ENCODE assay signal across 22 mouse cellular contexts in genomic region chr3:40534141-40534540, GRCm38 (mm10). TPM values are rescaled to one million over a fixed set of nuclear protein-coding genes. Genes with fewer than 3 reads are reported as not detected.
DNase-seq lines count a peak whose midpoint lies in the region; ATAC-seq and TF ChIP-seq lines count a peak whose summit lies in the region.
"Had no signal": no experiment of that assay in that cellular context is flagged by ENCODE, and none has a peak within 500 bp of the region (broad histone marks: within the 10 kb centered on the region; RNA-seq: fewer than 3 reads in every experiment).

No protein-coding gene starts in this region.

- peaks cover 2% of the 10 kb centered on the region for H3K4me1 ChIP-seq in heart, adult 2 months (ENCODE audit: control insufficient read depth, insufficient read depth, low read length)

- no peak for TF ChIP-seq EP300 in heart, adult 2 months (IDR thresholded peaks at IDR 0.05; ENCODE audit: insufficient read depth, low read depth, low read length)

- TF ChIP-seq POLR2A in heart, adult 2 months (IDR thresholded peaks at IDR 0.05; ENCODE audit: insufficient read depth, low read depth, low read length), result no peak

- intact Hi-C loops in heart, adult 2 months (cut with DNase I), result no loop called here
- intact Hi-C loops in heart, postnatal 14 days (cut with DNase I), result no loop called here

- no peak for TF ChIP-seq CTCF in heart, adult 2 months (IDR thresholded peaks at IDR 0.05)

- H3K27ac ChIP-seq in heart, adult 2 months, result peak overlapping the region; percentile 64
- H3K27ac ChIP-seq: embryonic facial prominence, embryonic 10.5 days; embryonic facial prominence, embryonic 12.5 days; forebrain, embryonic 13.5 days; forebrain, embryonic 15.5 days had no signal

- DNase-seq in frontal cortex, postnatal 14 days (ENCODE audit: low spot score in 2 of 2), result no peak
- no peak for DNase-seq in heart, adult 2 months
- DNase-seq in heart, postnatal 14 days, result no peak
- DNase-seq in brain, adult 2 months (ENCODE audit: low read depth, low spot score), result peak; percentile 53
- DNase-seq in telencephalon, adult 2 months (ENCODE audit: low read depth, low spot score), result peak; percentile 54
- no peak for DNase-seq in right cerebral cortex, postnatal 10 days (ENCODE audit: low spot score in 2 of 2)
- no peak for DNase-seq in spleen, adult 18-20 months
- DNase-seq: adrenal gland, adult 2 months; adrenal gland, postnatal 10 days; adrenal gland, postnatal 25 days; cerebellum, adult 11-12 months; cerebellum, adult 2 months; cerebellum, adult 9-10 months; cerebellum, postnatal 10 days; cerebellum, postnatal 25 days; forebrain, postnatal 0 days had no signal

- H3K79me2 ChIP-seq in heart, adult 2 months (replicated peaks; ENCODE audit: control insufficient read depth, insufficient read depth, low read length), result peaks cover 1% of the 10 kb centered on the region; the same call in 1 of the 2 replicates

- 41% methylated on average over 4 of the region's 4 CpGs for WGBS in heart, adult 2 months

- ATAC-seq in frontal cortex, adult (ENCODE audit: low TSS enrichment), result peak; percentile 53
- ATAC-seq: CD4-positive, CD25-positive, alpha-beta regulatory T cell, adult 4 months; forebrain, embryonic 13.5 days; forebrain, embryonic 15.5 days; forebrain, postnatal 0 days had no signal

- peaks cover 1% of the 10 kb centered on the region; the same call in 1 of the 2 replicates for H3K27me3 ChIP-seq in heart, adult 2 months (ENCODE audit: control insufficient read depth, insufficient read depth, low read length)

- no peaks in the 10 kb centered on the region for H3K36me3 ChIP-seq in heart, adult 2 months (ENCODE audit: control insufficient read depth, insufficient read depth, low read length)
- H3K36me3 ChIP-seq: embryonic facial prominence, embryonic 10.5 days; embryonic facial prominence, embryonic 12.5 days; forebrain, embryonic 15.5 days had no signal

- H3K9ac ChIP-seq in heart, adult 2 months (ENCODE audit: low read depth, low read length), result peak overlapping the region; percentile 51; the same call in 1 of the 2 replicates
- H3K9ac ChIP-seq: embryonic facial prominence, embryonic 12.5 days; forebrain, embryonic 13.5 days; forebrain, embryonic 15.5 days; forebrain, postnatal 0 days had no signal

- H3K4me3 ChIP-seq in heart, adult 2 months, result no peak overlapping the region
- H3K4me3 ChIP-seq: embryonic facial prominence, embryonic 10.5 days; embryonic facial prominence, embryonic 12.5 days; forebrain, embryonic 13.5 days; forebrain, embryonic 15.5 days had no signal

RNA-seq across cellular contexts. Expression of gene Intu, which starts 3.1 kb away (rescaled TPM):
- total RNA-seq in heart, adult 2 months (2021), result 10 to 100 TPM; 13.7 to 17.1 TPM
- polyA plus RNA-seq in heart, adult 2 months (2012; rRNA removed), result 9.6 and 15.3 TPM in 2 replicates
- 10 to 100 TPM; 11.9 to 12.4 TPM for total RNA-seq in heart, postnatal 14 days (2021)

Comparison
In these comparisons a context has a peak if more than half of its experiments do, and no peak if none do; other contexts are left out.
1. DNase-seq: peak in brain, adult 2 months (single experiment) and telencephalon, adult 2 months (single experiment); none in frontal cortex, postnatal 14 days (0 of 2), heart, adult 2 months (0 of 2), heart, postnatal 14 days (0 of 2), right cerebral cortex, postnatal 10 days (0 of 2) and spleen, adult 18-20 months (0 of 2).